Mouse (Mus musculus) embryonic facial prominence, embryonic 10.5 days (tissue): ENCODE results near the gene Adamts16. TPM values are rescaled to one million over a fixed set of nuclear protein-coding genes. Genes with fewer than 3 reads are reported as not detected.
A peak's percentile ranks its signal among the peaks of the same experiment; 100 is the strongest.

Experiments
- DNase-seq: peaks from one replicate; pipeline ENCODE4 v3.0.0-alpha.2; 2017; ENCODE audit warnings: low spot score
- H3K27ac ChIP-seq: fragments of 300-500 bp; sonication (generic); replicated peaks from 2 replicates; pipeline ENCODE4 v1.5.1; 2016; ENCODE audit warnings: mild to moderate bottlenecking
- H3K27me3 ChIP-seq: fragments of 300-500 bp; sonication (generic); replicated peaks from 2 replicates; pipeline ENCODE4 v1.6.1; 2016; ENCODE audit warnings: low read depth, mild to moderate bottlenecking; ENCODE audit not compliant: poor library complexity, severe bottlenecking
- H3K36me3 ChIP-seq: fragments of 300-500 bp; sonication (generic); replicated peaks from 2 replicates; pipeline ENCODE4 v1.6.1; 2016; ENCODE audit warnings: mild to moderate bottlenecking, moderate library complexity
- H3K4me1 ChIP-seq: fragments of 300-500 bp; sonication (generic); 2 replicates; pipeline ENCODE4 v1.6.1; 2016
- H3K4me3 ChIP-seq: fragments of 300-500 bp; sonication (generic); 2 replicates; pipeline ENCODE4 v1.5.1; 2016; ENCODE audit warnings: mild to moderate bottlenecking, moderate library complexity
- H3K9me3 ChIP-seq: fragments of 300-500 bp; sonication (generic); 2 replicates; pipeline ENCODE4 v1.6.1; 2016; ENCODE audit warnings: mild to moderate bottlenecking
- WGBS: fragments of 180-500 bp; shearing (Covaris S2); methylation state at CpG from one replicate; pipeline ENCODE4 v1.1.7; 2016; 5-methylcytosine and 5-hydroxymethylcytosine counted together
- polyA plus RNA-seq: library from polyadenylated mRNA; unstranded; fragments of >200 nt; fragmentation: Nextera tagmentation; extraction: Ambion mirVana; gene quantifications from 2 replicates; pipeline ENCODE4 v1.2.1, GENCODE M21; 2016

Adamts16 gene
- polyA plus RNA-seq, 1 experiment from 2014 or later = 0.36 TPM

- 71% methylated on average over 5 of the region's 5 CpGs for WGBS
- Histone ChIP-seq H3K36me3 (no peaks in the 10 kb centered on the region), H3K9me3 (no peaks in the 10 kb centered on the region), H3K27me3 (no peaks in the 10 kb centered on the region), H3K4me1 (peaks cover 19% of the 10 kb centered on the region), H3K27ac (no peak overlapping the region), H3K4me3 (no peak overlapping the region)
- DNase-seq = no peak
Observed at GRCm38 (mm10) chr13:70784126-70784525, 57.5 kb downstream of the Adamts16 start.

DNA sequence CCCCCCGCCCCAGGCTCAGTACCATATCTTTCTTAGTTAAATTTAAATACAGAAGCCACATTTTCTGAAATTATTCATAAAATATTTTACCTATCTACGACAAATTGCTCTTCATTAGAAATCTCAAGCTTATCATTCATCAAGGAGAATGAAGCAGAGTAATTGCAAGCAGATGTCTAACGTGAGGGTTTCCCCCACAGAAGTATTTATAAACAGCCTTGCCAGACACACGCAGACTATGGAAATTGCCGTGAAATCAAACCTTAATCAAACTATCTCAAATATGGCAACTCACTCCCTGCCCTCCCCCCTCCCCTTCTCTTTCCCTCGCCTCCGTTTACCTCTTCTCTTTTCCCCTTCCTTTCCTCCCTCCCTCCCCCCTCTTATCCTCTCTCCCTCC, 61.8 kb downstream of the Adamts16 start:
- no peaks in the 10 kb centered on the region for H3K27me3 ChIP-seq
- peak overlapping the region; percentile 81 for H3K27ac ChIP-seq
- no peaks in the 10 kb centered on the region for H3K9me3 ChIP-seq
- no peak for DNase-seq
- peaks cover 26% of the 10 kb centered on the region for H3K4me1 ChIP-seq
- peak overlapping the region; percentile 18; the same call in 1 of the 2 replicates for H3K4me3 ChIP-seq
- H3K36me3 ChIP-seq = no peaks in the 10 kb centered on the region
- 34% methylated on average over 7 of the region's 7 CpGs for WGBS

DNA sequence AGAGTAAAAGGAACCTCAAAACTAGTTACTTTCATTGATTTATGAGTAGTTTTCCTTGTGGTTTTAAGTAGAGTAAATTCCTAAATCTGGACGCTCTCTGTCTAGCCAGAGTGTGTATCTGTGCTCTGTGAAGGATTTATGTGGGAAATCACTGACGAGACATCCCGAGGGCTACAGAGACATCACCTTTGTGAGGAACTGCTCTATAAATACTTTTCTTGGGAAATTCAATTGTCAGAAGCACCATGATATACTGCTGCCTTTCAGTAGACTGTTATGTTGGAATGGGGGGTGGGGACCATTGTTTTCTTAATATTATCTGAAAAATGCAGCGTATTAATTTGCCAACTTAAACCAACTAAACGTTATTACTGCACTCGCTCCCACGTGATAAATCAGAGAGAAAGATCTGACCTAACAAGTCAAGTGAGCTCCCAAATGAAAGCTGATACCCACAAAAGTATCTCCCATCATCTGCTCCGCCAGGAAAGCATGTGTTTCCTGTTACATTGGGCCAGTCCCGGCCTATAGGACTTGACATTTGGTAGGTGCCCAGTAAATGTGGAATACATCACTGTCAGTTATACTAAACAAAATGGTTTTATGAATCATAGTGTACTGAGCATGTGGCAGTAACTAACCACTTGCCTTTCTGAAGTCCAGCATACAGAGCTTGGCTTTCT, 62.6 kb downstream of the Adamts16 start:
- Histone ChIP-seq H3K36me3 (no peaks in the 10 kb centered on the region), H3K27me3 (no peaks in the 10 kb centered on the region), H3K4me1 (peaks cover 26% of the 10 kb centered on the region), H3K4me3 (no peak overlapping the region), H3K27ac (0 out of 2 replicates have a peak overlapping the region, but pooled peaks have one; percentile 24), H3K9me3 (no peaks in the 10 kb centered on the region)
- peak; percentile 72 for DNase-seq
- 42% methylated on average over 9 of the region's 9 CpGs for WGBS

- peaks cover 12% of the 10 kb centered on the region for H3K4me1 ChIP-seq
- WGBS = 88% methylated on average over 6 of the region's 6 CpGs
- DNase-seq = no peak
Observed at GRCm38 (mm10) chr13:70771100-70771499, 70.5 kb downstream of the Adamts16 start.

GRCm38 (mm10) chr13:70769156-70769555, 72.5 kb downstream of the Adamts16 start:
- Histone ChIP-seq H3K27me3 (no peaks in the 10 kb centered on the region), H3K9me3 (no peaks in the 10 kb centered on the region), H3K4me3 (no peak overlapping the region), H3K4me1 (peaks cover 12% of the 10 kb centered on the region), H3K27ac (no peak overlapping the region), H3K36me3 (no peaks in the 10 kb centered on the region)
- DNase-seq = no peak
- 58% methylated on average over 2 of the region's 2 CpGs for WGBS

More at GRCm38 (mm10) chr13:70771100-70771499, 70.5 kb downstream of the Adamts16 start:
- Histone ChIP-seq H3K36me3 (no peaks in the 10 kb centered on the region), H3K27ac (no peak overlapping the region), H3K27me3 (no peaks in the 10 kb centered on the region), H3K9me3 (no peaks in the 10 kb centered on the region), H3K4me3 (no peak overlapping the region)

- no peak overlapping the region for H3K4me3 ChIP-seq
- no peak for DNase-seq
- H3K4me1 ChIP-seq = 0 out of 2 replicates have a peak, but pooled peaks cover 5% of the 10 kb centered on the region
- H3K27me3 ChIP-seq = no peaks in the 10 kb centered on the region
- H3K9me3 ChIP-seq = no peaks in the 10 kb centered on the region
- no peaks in the 10 kb centered on the region for H3K36me3 ChIP-seq
- no peak overlapping the region for H3K27ac ChIP-seq
Observed at GRCm38 (mm10) chr13:70767462-70767861, 74.1 kb downstream of the Adamts16 start.

GRCm38 (mm10) chr13:70764682-70765081, 76.9 kb downstream of the Adamts16 start:
- 84% methylated on average over 6 of the region's 6 CpGs for WGBS

GRCm38 (mm10) chr13:70762586-70762985, 79.0 kb downstream of the Adamts16 start:
- Histone ChIP-seq H3K9me3 (no peaks in the 10 kb centered on the region), H3K27ac (no peak overlapping the region), H3K4me3 (no peak overlapping the region), H3K36me3 (no peaks in the 10 kb centered on the region), H3K27me3 (no peaks in the 10 kb centered on the region), H3K4me1 (no peaks in the 10 kb centered on the region)
- 90% methylated on average over 2 of the region's 2 CpGs for WGBS
- no peak for DNase-seq

More at GRCm38 (mm10) chr13:70764682-70765081, 76.9 kb downstream of the Adamts16 start:
- Histone ChIP-seq H3K4me1 (0 out of 2 replicates have a peak, but pooled peaks cover 3% of the 10 kb centered on the region), H3K27me3 (no peaks in the 10 kb centered on the region), H3K4me3 (no peak overlapping the region), H3K9me3 (no peaks in the 10 kb centered on the region), H3K27ac (no peak overlapping the region), H3K36me3 (no peaks in the 10 kb centered on the region)
- no peak for DNase-seq

- no peaks in the 10 kb centered on the region for H3K9me3 ChIP-seq
- 86% methylated on average over 2 of the region's 2 CpGs for WGBS
Observed at GRCm38 (mm10) chr13:70761312-70761711, 80.3 kb downstream of the Adamts16 start.

DNA sequence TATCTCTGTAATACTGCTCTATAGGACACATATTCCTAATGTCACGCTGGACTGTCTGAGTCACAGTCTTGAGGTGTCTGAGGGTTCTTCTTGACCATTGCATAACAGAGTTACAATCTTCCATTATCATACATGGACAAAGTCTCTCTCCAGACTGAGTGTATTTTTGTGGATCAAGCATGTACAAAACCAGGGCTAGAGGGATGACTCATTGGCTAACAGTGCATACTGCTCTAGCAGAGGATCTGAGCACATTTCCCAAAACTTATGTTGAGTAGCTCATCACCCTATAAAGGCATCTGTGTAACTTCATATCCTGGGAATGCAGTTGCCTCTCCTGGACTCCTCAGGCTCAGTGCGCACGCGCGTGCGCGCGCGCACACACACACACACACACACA, 81.4 kb downstream of the Adamts16 start:
- Histone ChIP-seq H3K36me3 (no peaks in the 10 kb centered on the region), H3K4me3 (no peak overlapping the region), H3K9me3 (no peaks in the 10 kb centered on the region), H3K27ac (no peak overlapping the region), H3K4me1 (no peaks in the 10 kb centered on the region), H3K27me3 (no peaks in the 10 kb centered on the region)
- no peak for DNase-seq
- WGBS = 97% methylated on average over 9 of the region's 9 CpGs

More at GRCm38 (mm10) chr13:70761312-70761711, 80.3 kb downstream of the Adamts16 start:
- Histone ChIP-seq H3K4me3 (no peak overlapping the region), H3K36me3 (no peaks in the 10 kb centered on the region), H3K4me1 (no peaks in the 10 kb centered on the region), H3K27me3 (no peaks in the 10 kb centered on the region), H3K27ac (no peak overlapping the region)
- DNase-seq = no peak

GRCm38 (mm10) chr13:70746294-70747008, 95.2 kb downstream of the Adamts16 start:
- WGBS = 54% methylated on average over 14 of the region's 14 CpGs
- H3K4me1 ChIP-seq = peaks cover 27% of the 10 kb centered on the region
- H3K4me3 ChIP-seq = no peak overlapping the region
- H3K36me3 ChIP-seq = no peaks in the 10 kb centered on the region
- H3K27ac ChIP-seq = no peak overlapping the region; the same call in 1 of the 2 replicates
- no peaks in the 10 kb centered on the region for H3K9me3 ChIP-seq
- no peaks in the 10 kb centered on the region for H3K27me3 ChIP-seq
- DNase-seq = peak; percentile 39

GRCm38 (mm10) chr13:70744416-70745038, 97.1 kb downstream of the Adamts16 start:
- Histone ChIP-seq H3K4me1 (peaks cover 37% of the 10 kb centered on the region), H3K27me3 (no peaks in the 10 kb centered on the region), H3K9me3 (no peaks in the 10 kb centered on the region), H3K27ac (peak overlapping the region; percentile 65; the same call in 1 of the 2 replicates), H3K36me3 (no peaks in the 10 kb centered on the region), H3K4me3 (no peak overlapping the region)
- no peak for DNase-seq
- WGBS = 67% methylated on average over 5 of the region's 5 CpGs
